Mouse (Mus musculus) olfactory bulb, adult 2 months (tissue): ENCODE measurements around the gene Mcrip2. TPM values are rescaled to one million over a fixed set of nuclear protein-coding genes. Genes with fewer than 3 reads are reported as not detected.
A peak's percentile ranks its signal among the peaks of the same experiment; 100 is the strongest.

Experiments used
- H3K27ac ChIP-seq: fragments of 200-500 bp; 2 replicates; pipeline ENCODE4 v1.5.1; 2012; ENCODE audit warnings: low read depth, low read length; ENCODE audit not compliant: insufficient read depth
- H3K4me1 ChIP-seq: fragments of 200-500 bp; 2 replicates; pipeline ENCODE4 v1.6.1; 2012; ENCODE audit warnings: low read length; ENCODE audit not compliant: control insufficient read depth, insufficient read depth
- H3K4me3 ChIP-seq: fragments of 200-500 bp; 2 replicates; pipeline ENCODE4 v1.5.1; 2012; ENCODE audit warnings: mild to moderate bottlenecking, low read depth, low read length, moderate library complexity; ENCODE audit not compliant: insufficient read depth
- CTCF ChIP-seq: fragments of 200-500 bp; IDR thresholded peaks from 2 replicates; pipeline ENCODE4 v1.5.1; 2012; ENCODE audit warnings: low read depth, mild to moderate bottlenecking, low read length, moderate library complexity; ENCODE audit not compliant: insufficient read depth
- POLR2A ChIP-seq: fragments of 200-500 bp; IDR thresholded peaks from 2 replicates; pipeline ENCODE4 v1.6.1; 2012; ENCODE audit warnings: mild to moderate bottlenecking, low read depth, low read length, moderate library complexity; ENCODE audit not compliant: insufficient read depth
- WGBS: fragments of 180-500 bp; shearing (Covaris S2); methylation state at CpG from one replicate; pipeline ENCODE4 v1.1.7; 2018; 5-methylcytosine and 5-hydroxymethylcytosine counted together
- polyA plus RNA-seq: library from polyadenylated mRNA; stranded (reverse); fragments of >200 nt; gene quantifications from 2 replicates; pipeline ENCODE4 v1.2.4, GENCODE M21; 2012; ENCODE audit warnings: low replicate concordance; ENCODE audit not compliant: missing spikeins, insufficient read depth, insufficient read length

Gene Mcrip2
- polyA plus RNA-seq, 1 experiment: not detected

- Histone ChIP-seq H3K4me1 (peaks cover 70% of the 10 kb centered on the region), H3K4me3 (peak within 1 kb of the TSS; percentile 81), H3K27ac (peak within 1 kb of the TSS; percentile 97)
- no peak for TF ChIP-seq POLR2A
- under 1% methylated on average over 24 of the region's 24 CpGs for WGBS
Measured at GRCm38 (mm10) chr17:25833291-25833663, 35.3 kb downstream of the Mcrip2 start, which contains the start of gene Stub1. Stub1 (minus strand) TSS chr17:25833404.

DNA sequence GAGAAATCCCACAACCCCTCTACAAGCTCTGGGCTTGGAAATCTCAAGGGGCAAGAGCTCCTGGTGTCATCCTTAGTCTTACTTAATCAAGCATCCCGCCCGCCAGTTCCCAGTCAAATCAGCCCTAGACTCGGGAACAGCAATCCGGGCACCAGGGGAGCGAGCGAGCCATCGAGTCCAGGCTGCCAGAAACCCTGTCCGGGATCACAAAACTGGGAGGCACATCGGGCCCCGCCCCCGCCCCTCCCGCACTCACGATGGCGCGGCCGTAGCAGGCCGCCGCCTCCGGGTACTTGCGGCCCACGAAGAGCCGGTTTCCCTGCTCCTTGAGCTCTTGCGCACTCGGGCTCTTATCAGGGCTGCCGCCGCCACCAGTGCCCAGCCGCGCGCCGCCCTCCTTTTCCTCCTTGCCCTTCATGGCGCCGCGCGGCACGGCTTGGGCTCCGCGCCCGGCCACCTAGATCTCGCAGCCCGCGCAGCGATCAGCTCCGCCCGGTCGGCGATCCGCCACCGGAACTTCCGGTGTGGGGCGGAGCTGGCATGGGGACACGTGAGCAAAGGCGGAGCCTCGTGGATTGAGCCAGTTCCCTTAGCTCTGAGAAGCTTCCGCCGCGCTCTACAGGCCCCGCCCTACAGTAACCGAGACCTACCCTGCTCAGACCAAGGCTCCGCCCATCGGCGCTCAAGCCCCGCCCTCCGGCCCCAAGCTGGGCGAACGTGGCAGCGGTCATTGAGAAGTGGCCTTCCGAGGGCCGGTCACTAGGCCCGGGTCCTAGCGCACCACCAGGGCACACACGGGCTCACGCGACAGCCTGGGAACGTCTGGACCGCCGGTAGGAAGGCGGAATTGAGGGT, 35.9 kb downstream of the Mcrip2 start:
- under 1% methylated on average over 76 of the region's 77 CpGs for WGBS
- H3K27ac ChIP-seq: peak overlapping the region; percentile 97
- H3K4me1 ChIP-seq: peaks cover 70% of the 10 kb centered on the region
- TF ChIP-seq CTCF: no peak
- TF ChIP-seq POLR2A: peak; percentile 89
- peak overlapping the region; percentile 81 for H3K4me3 ChIP-seq

DNA sequence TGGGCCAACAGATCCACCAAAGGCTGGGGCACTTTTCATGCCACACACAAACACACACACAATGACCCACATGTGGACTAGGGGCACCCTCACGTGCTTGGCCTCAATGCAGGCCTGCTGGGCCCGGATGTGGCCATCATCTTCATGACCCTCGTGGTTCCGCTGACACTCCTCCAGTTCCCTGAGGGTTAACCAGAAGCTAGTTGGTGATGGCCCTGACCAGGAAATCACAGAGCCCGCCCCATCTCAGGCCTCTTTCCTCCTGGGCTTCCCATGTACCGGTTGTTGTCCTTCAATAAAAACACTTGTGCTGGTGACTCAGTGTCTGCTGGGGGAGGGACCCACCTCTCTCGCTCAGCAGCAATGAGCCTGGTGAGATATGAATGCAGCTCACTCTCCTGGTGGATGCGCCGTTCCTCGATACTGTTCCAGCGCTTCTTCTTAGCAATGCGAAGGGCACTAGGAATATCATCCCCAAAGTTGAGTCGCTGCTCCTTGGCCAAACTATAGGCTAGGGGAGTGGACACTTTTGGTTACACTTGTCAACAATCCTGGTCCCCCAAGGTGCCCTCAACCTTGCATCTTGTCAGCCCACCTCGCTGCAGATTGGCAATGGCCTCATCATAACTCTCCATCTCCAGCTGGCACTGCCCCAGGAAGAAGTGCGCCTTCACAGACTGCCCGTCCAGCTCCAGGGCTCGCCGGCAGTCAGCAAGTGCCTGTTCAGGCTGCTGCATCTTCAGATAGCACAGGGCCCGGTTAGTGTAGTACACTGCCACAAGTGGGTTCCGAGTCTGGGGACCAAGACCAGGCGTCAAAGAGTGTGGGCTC, 36.9 kb downstream of the Mcrip2 start:
- Histone ChIP-seq H3K4me1 (peaks cover 73% of the 10 kb centered on the region), H3K27ac (no peak overlapping the region), H3K4me3 (peak overlapping the region; percentile 76)
- 43% methylated on average over 21 of the region's 21 CpGs for WGBS
- no peak for TF ChIP-seq POLR2A
- TF ChIP-seq CTCF: no peak

DNA sequence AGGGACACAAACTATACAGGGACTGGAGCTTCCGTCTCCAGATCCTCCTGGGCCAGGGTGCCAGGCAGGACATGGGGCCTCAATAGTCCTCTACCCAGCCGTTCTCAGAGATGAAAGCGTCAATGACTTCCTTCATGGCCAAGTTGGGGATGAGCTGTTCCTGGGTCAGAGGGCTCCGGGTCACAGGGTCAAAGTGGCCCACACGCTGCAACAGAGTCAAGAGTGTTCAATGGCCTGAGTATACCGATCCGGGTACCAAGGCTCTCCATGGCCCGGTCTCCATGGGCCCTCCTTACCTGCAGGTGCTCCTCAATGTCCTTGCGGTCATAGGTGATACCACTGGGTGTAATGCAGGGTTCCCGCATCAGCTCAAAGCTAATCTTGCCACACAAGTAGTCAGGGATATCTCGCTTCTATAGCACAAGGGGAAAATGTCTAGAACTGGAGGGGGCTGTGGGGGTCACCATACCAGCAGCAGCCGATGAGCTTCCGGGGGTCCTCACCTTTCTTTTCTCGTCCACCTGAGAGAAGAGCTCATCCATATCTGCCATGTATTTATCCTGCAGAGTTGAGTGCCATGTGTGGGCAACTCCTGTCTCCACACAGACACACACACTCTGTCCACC, 37.6 kb downstream of the Mcrip2 start:
- H3K27ac ChIP-seq: no peak overlapping the region
- H3K4me1 ChIP-seq: peaks cover 72% of the 10 kb centered on the region
- TF ChIP-seq POLR2A (no peak), CTCF (no peak)
- WGBS: 84% methylated on average over 14 of the region's 14 CpGs
- no peak overlapping the region for H3K4me3 ChIP-seq

GRCm38 (mm10) chr17:25830200-25830753, 38.3 kb downstream of the Mcrip2 start:
- Histone ChIP-seq H3K27ac (no peak overlapping the region), H3K4me3 (no peak overlapping the region), H3K4me1 (peaks cover 72% of the 10 kb centered on the region)
- no peak for TF ChIP-seq CTCF
- no peak for TF ChIP-seq POLR2A
- 79% methylated on average over 4 of the region's 4 CpGs for WGBS

DNA sequence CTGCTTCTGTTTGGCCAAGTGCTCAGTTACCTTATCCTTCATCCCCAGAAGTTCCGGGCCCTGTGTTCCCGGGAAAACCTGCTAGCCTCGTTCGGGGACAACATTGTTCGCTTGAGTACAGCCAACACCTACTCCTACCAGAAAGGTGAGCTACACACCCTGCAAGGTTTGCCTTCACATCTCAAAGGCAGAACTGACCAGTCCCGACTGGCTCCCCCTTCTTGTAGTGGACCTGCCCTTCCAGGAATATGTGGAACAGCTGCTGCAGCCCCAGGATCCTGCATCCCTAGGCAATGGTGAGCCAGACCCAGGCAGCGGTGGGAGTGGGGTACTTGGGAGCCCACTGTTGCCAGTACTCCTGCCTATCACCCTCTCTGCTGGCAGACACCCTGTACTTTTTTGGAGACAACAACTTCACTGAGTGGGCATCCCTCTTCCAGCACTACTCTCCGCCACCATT, 39.0 kb downstream of the Mcrip2 start:
- Histone ChIP-seq H3K4me1 (peaks cover 72% of the 10 kb centered on the region), H3K27ac (peak overlapping the region; percentile 81; the same call in 1 of the 2 replicates), H3K4me3 (peak overlapping the region; percentile 75)
- WGBS: 30% methylated on average over 8 of the region's 8 CpGs
- no peak for TF ChIP-seq POLR2A
- no peak for TF ChIP-seq CTCF

GRCm38 (mm10) chr17:25828712-25829557, 39.6 kb downstream of the Mcrip2 start, which contains the start of gene Jmjd8:
Jmjd8 (plus strand) TSS chr17:25828867.
- peak within 1 kb of the TSS; percentile 81 for H3K27ac ChIP-seq
- WGBS: under 1% methylated on average over 32 of the region's 32 CpGs
- peak within 1 kb of the TSS; percentile 75 for H3K4me3 ChIP-seq
- H3K4me1 ChIP-seq: peaks cover 72% of the 10 kb centered on the region
- no peak for TF ChIP-seq CTCF
- peak; percentile 79 for TF ChIP-seq POLR2A

GRCm38 (mm10) chr17:25828223-25828594, 40.4 kb downstream of the Mcrip2 start:
- peaks cover 70% of the 10 kb centered on the region for H3K4me1 ChIP-seq
- peak overlapping the region; percentile 75 for H3K4me3 ChIP-seq
- no peak for TF ChIP-seq CTCF
- no peak for TF ChIP-seq POLR2A
- peak overlapping the region; percentile 81; the same call in 1 of the 2 replicates for H3K27ac ChIP-seq
- 70% methylated on average over 8 of the region's 8 CpGs for WGBS
